Mouse (Mus musculus) E14TG2a.4 (cell line): ENCODE measurements around the gene Cux1.

ENCODE experiments used
- CTCF ChIP-seq: conservative IDR thresholded peaks from 2 replicates; pipeline ENCODE4 v1.5.1; 2014; ENCODE audit warnings: low read length
- NANOG ChIP-seq: IDR thresholded peaks from 2 replicates; pipeline ENCODE4 v1.6.1; 2014; ENCODE audit warnings: borderline replicate concordance, low read length, mixed read lengths
- POU5F1 ChIP-seq: IDR thresholded peaks from 2 replicates; pipeline ENCODE4 v1.6.1; 2014; ENCODE audit warnings: low read length, borderline replicate concordance

DNA sequence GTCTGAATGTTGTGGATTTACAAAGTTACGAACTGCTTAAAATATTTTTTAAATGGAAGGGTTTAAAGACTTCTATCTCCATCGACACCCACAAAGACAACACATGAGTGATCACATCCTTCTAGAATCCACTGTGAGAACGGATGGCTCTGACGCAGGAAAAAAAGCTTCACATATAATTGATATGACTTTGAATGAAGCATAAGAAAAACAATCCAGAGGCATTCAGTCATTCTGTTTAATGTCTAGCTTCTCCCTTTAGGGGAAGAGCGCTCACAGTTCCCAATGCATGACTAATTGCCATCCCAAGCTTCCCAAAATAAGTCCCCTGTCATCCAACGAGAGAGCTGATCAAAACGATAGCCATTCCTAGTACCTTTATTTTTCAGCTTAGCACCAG lies 2.9 kb upstream of the Cux1 start:
- no peak for TF ChIP-seq CTCF
- no peak for TF ChIP-seq NANOG
- no peak for TF ChIP-seq POU5F1
